Mouse (Mus musculus): ENCODE measurements around the gene Lzic. TPM values are rescaled to one million over a fixed set of nuclear protein-coding genes. Genes with fewer than 3 reads are reported as not detected.

Gene Lzic
- total RNA-seq, 2 experiments from 2014 or later = 13.1 to 16.1 TPM

DNA sequence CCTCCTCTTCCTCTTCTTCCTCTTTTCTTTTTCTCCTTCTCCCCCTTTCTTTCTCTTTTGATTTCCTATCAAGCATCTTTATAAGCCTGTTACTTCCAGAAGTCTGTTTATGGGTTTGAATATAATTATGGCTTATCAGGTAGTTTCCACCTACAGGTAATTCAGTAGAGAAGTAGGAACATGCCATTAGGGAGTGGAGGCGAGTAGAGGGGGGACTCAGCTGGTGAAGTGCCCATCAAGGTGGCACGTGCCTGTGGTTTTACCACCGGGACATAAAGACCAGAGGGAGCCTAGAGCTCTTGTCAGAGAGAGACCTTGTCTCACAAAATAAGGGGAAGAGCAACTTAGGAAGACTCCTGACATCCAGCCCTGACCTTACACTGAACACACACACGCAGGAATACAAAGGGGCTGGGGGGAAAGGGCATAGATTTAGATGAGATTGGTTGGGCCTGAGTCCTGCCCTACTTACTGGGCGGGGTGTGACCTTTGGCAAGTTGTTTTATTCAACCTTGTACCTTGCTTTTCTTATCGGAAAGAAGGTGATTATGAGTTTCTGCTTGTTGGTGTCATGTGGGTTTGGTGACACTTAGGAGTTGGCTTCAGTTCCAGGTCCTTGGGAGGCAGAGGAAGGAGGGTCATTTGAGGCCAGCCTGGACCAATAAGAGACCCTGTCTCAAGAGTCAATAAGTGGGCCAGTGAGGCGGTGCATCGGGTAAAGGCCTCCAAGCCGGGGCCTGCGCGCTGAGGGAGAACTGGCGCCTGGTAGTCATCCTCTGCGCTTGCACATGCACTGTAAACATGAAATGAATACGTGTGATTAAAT is 4.6 kb downstream of the Lzic start:
- DNase-seq = no peak
- intact Hi-C loops (cut with DNase I) = loop anchor here (5.0 kb wide), 1 partner anchor 37 kb away; the partner anchor contains the start of gene Rbp7
- no peak overlapping the region for H3K27ac ChIP-seq
- TF ChIP-seq CTCF (IDR thresholded peaks at IDR 0.05) = no peak
- H3K4me3 ChIP-seq = no peak overlapping the region

GRCm38 (mm10) chr4:149491151-149491550 is 6.1 kb downstream of the Lzic start:
- H3K27ac ChIP-seq = no peak overlapping the region
- no peak for DNase-seq
- intact Hi-C loops (cut with DNase I) = no loop called here
- H3K4me3 ChIP-seq = no peak overlapping the region
- peak; percentile 42; the same call in 1 of the 2 replicates for TF ChIP-seq CTCF (IDR thresholded peaks at IDR 0.05)

DNA sequence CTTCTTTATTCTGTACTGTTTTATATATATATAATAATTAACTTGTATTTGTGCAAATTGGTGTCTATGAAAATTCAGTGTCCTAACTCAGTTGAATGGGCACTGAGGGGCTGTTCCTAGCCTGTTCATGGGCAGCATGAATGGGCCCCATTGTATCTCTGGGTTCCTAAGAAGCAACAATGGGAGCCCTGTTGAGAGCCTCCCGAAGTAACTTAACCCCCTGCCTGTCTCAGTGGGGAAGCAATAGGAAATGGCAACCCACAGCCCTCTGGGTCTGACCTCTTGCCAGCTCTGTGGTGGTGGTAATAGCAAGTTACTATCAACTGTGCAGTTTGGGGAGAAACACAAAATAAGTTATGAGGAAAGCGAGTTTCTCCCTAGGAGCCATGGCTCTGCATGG is 11.6 kb downstream of the Lzic start:
- TF ChIP-seq CTCF (IDR thresholded peaks at IDR 0.05) = no peak
- H3K27ac ChIP-seq = no peak overlapping the region
- intact Hi-C loops (cut with DNase I) = no loop called here
- DNase-seq = no peak
- H3K4me3 ChIP-seq = no peak overlapping the region

GRCm38 (mm10) chr4:149498901-149499300 is 13.9 kb downstream of the Lzic start:
- no peak for DNase-seq
- H3K4me3 ChIP-seq = no peak overlapping the region
- intact Hi-C loops (cut with DNase I) = no loop called here

GRCm38 (mm10) chr4:149499790-149500189 is 14.8 kb downstream of the Lzic start:
- no peak for TF ChIP-seq CTCF (IDR thresholded peaks at IDR 0.05)
- intact Hi-C loops (cut with DNase I) = no loop called here

More at GRCm38 (mm10) chr4:149498901-149499300, 13.9 kb downstream of the Lzic start:
- no peak overlapping the region for H3K27ac ChIP-seq
- no peak for TF ChIP-seq CTCF (IDR thresholded peaks at IDR 0.05)

GRCm38 (mm10) chr4:149504363-149504762 is 19.3 kb downstream of the Lzic start:
- TF ChIP-seq CTCF (IDR thresholded peaks at IDR 0.05) = no peak
- no peak for DNase-seq
- no peak overlapping the region for H3K4me3 ChIP-seq
- intact Hi-C loops (cut with DNase I) = no loop called here
- H3K27ac ChIP-seq = no peak overlapping the region

More at GRCm38 (mm10) chr4:149499790-149500189, 14.8 kb downstream of the Lzic start:
- DNase-seq = no peak
- Histone ChIP-seq H3K27ac (no peak overlapping the region), H3K4me3 (no peak overlapping the region)

DNA sequence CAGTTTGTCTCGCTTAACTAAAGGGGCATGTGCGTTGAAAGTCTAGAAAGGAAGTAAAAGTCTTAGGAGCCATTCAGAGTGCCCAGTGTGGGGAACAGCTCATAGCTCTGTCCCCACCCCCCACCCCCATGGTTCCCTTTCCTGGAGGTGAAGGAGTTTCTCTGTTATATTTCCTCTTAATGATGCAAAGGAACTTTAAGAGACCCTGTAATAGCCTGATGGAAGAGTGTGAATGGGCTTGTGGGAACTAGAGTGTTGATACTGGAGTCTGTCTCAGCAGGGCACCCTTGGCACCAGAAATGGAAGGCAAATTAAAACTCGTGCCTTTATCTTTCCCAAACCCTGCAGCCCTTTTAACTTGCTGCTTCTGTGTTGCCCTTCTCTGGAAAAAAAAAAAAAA is 19.8 kb downstream of the Lzic start:
- no peak for TF ChIP-seq CTCF (IDR thresholded peaks at IDR 0.05)
- H3K4me3 ChIP-seq = no peak overlapping the region
- DNase-seq = no peak
- no peak overlapping the region for H3K27ac ChIP-seq
- intact Hi-C loops (cut with DNase I) = loop anchor here (5.0 kb wide), 1 partner anchor 37 kb away; no protein-coding TSS in a partner anchor

DNA sequence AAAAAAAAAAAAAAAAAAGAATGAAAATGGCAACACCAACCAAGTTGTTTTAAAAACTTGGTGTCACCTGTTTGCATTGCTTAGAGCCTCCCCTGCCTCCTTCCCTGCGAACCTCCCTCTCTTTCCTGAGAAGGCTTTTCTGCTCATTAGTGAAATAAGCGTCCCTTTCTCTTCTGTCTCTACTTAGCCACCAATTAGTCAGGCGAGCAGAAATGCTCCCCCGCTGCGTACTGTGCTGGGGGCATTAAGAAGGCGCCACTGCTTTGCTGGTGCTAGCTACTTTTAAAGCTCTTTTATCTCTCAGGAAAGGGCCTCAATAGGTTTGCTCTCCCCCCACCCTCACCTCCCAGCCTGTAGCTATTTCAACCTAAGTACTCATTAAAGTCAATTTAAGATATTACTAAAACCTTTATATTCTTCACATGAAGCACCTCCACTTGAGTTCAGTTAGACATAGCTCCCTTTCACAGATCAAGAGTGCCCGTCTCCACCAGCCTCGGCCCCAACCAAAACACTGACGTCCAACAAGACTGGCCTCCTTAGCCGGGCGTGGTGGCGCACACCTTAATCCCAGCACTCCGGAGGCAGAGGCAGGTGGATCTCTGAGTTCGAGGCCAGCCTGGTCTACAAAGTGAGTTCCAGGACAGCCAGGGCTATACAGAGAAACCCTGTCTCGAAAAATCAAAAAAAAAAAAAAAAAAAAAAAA is 20.4 kb downstream of the Lzic start:
- H3K27ac ChIP-seq = no peak overlapping the region
- H3K4me3 ChIP-seq = no peak overlapping the region
- TF ChIP-seq CTCF (IDR thresholded peaks at IDR 0.05) = no peak
- DNase-seq = no peak
- intact Hi-C loops (cut with DNase I) = loop anchor here (5.0 kb wide), 1 partner anchor 37 kb away; no protein-coding TSS in a partner anchor

DNA sequence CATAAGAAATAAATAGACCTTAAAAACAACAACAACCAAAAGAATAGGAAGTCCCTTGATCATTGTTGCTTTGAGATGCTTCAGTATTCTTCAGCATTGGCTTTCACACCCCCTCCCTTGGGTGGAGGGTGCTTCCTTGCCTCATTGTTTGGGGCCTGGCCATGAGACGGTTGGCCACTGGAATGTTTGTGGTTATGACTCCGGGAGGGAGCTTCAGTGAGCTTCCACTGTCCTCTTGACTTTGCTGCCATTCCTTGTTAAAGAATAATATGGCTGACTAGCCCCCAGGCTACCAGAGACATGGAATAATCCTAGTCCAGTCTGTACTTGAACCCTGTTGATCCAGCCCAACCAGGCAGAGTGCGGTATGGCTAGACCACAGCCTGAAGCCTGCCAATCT is 21.9 kb downstream of the Lzic start:
- DNase-seq = no peak
- intact Hi-C loops (cut with DNase I) = loop anchor here (5.0 kb wide), 1 partner anchor 35 kb away; no protein-coding TSS in a partner anchor

GRCm38 (mm10) chr4:149511221-149511646 is 26.2 kb downstream of the Lzic start:
- TF ChIP-seq CTCF (IDR thresholded peaks at IDR 0.05) = no peak
- no peak overlapping the region for H3K27ac ChIP-seq
- intact Hi-C loops (cut with DNase I) = no loop called here
- H3K4me3 ChIP-seq = no peak overlapping the region
- DNase-seq = no peak

More for the DNA sequence above, 21.9 kb downstream of the Lzic start:
- no peak overlapping the region for H3K4me3 ChIP-seq
- H3K27ac ChIP-seq = no peak overlapping the region
- TF ChIP-seq CTCF (IDR thresholded peaks at IDR 0.05) = no peak

DNA sequence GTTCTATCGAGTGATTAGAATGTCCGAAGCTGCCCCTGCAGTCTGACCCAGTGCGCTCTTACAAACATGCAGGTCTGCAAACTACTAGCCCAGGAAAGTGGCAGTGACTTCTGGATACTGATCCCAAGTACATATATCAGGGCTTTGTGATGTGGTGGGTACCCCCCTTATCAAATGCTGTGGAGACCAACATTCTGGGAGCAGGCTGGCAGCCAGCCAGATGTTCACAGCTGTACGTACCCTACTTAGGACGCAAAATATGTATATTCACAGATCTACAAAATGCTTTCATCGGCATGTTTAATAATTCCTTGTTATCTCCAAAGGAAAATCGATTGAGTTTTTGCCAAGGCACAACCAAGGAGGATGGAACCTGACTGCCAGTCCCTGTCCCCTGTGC is 27.0 kb downstream of the Lzic start:
- no peak for DNase-seq
- Histone ChIP-seq H3K27ac (no peak overlapping the region), H3K4me3 (no peak overlapping the region)
- intact Hi-C loops (cut with DNase I) = no loop called here
- no peak for TF ChIP-seq CTCF (IDR thresholded peaks at IDR 0.05)

DNA sequence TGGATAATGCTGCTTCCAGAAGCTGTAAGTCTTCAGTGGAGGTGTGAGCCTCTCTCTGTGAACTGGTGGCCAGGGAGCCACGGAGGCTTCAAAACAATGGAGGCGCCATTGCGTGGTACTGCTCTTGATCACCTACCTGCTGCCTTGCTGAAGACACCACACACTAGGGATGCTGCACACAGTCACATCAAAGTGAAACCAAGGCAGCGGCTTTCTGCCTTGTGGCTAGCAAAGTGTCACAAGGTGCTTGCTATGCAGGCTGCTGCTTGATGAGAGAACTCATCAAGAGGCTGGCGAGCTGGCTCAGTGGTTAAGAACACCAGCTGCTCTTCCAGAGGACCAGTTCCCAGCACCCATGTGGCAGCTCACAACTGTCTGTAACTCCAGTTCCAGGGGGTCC is 30.7 kb downstream of the Lzic start:
- TF ChIP-seq CTCF (IDR thresholded peaks at IDR 0.05) = no peak
- no peak for DNase-seq
- intact Hi-C loops (cut with DNase I) = loop anchor here (5.0 kb wide), 1 partner anchor 222 kb away; the partner anchor contains the start of gene Tmem201

GRCm38 (mm10) chr4:149517868-149518340 is 32.9 kb downstream of the Lzic start, which contains the start of gene Ctnnbip1:
TSS of gene Ctnnbip1 (plus strand) at chr4:149518236.
- Histone ChIP-seq H3K4me3 (peak within 1 kb of the TSS; percentile 95), H3K27ac (peak within 1 kb of the TSS; percentile 88)
- peak; percentile 98 for DNase-seq
- intact Hi-C loops (cut with DNase I) = loop anchor here (5.0 kb wide), 1 partner anchor 219 kb away; the partner anchor contains the start of gene Tmem201
- TF ChIP-seq CTCF (IDR thresholded peaks at IDR 0.05) = no peak

More for the DNA sequence above, 30.7 kb downstream of the Lzic start:
- no peak overlapping the region for H3K4me3 ChIP-seq
- no peak overlapping the region for H3K27ac ChIP-seq

Measured in gastrocnemius, adult 2 months (tissue).